Mouse (Mus musculus) MEL-GATA-1-ER (cell line): ENCODE data around the gene Gdpgp1.
A peak's percentile ranks its signal among the peaks of the same experiment; 100 is the strongest.

Experiments used
- DNase-seq: peaks from one replicate; pipeline ENCODE4 v3.0.0-alpha.2; 2012; ENCODE audit warnings: low read depth; ENCODE audit errors: extremely low read depth

The Gdpgp1 gene

DNA sequence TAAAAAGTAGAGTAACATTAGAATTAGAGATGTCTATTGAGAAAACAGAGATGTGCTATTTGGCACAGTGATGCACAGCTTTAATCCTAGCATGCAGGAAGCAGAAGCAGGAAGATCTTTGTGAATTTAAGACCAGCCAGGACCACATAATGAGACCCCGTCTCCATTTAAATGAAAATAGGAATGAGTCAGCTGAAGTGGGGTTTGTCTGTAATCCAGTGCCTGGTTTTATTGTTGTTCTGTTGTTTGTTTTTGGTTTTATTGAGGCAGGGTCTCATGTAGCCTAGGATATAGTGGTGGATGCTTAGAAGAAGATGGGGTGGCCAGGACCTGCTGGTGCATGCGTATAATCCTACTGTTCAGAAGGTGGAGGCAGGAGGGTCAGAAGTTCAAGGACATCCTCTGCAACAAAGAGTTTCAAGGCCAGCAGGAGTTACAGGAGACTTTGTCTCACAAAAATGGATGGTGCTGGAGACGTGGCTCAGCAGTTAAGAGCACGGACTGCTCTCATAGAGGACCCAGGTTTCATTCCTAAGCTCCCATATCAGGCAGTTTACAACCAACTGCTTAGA is 11.4 kb upstream of the Gdpgp1 start:
- DNase-seq: no peak

DNA sequence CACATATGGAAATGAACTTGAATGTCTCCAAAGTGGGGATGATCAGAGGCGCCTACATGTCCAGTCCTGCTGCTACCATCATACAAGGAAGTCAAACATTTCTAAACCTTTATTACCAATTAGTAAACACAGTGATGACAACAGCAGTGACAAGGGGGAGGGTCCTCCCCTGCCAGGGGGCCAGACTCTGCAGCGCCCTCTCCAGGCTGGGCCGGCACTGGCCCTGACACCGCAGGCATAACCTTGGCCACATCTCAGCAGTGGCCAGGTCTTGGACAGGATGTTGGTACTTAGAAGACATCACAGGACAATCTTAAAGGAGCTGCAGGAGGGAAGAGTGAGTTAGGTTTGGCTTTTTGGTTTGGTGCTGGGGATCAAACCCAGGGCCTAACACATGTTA is 5.6 kb upstream of the Gdpgp1 start:
- DNase-seq: no peak

DNA sequence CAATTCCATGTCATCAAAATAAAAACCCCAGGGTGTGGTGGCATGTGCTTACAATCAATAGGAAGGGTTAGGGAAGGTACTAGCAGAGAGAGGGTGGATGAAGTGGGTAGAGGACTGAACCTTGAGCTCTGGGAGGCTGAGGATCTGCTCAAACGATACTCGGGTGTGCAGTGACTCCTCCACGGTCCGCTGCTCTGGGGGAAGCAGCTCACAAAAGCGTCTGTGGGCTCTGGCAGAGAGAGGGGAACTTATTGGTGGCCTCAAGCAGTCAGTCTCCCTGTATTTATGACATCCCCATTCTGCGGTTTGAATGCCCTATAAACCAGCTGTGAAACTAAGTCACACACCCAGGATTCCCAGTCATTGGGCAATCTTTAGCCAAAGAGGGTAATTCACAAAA is 2.5 kb upstream of the Gdpgp1 start:
- DNase-seq: no peak

DNA sequence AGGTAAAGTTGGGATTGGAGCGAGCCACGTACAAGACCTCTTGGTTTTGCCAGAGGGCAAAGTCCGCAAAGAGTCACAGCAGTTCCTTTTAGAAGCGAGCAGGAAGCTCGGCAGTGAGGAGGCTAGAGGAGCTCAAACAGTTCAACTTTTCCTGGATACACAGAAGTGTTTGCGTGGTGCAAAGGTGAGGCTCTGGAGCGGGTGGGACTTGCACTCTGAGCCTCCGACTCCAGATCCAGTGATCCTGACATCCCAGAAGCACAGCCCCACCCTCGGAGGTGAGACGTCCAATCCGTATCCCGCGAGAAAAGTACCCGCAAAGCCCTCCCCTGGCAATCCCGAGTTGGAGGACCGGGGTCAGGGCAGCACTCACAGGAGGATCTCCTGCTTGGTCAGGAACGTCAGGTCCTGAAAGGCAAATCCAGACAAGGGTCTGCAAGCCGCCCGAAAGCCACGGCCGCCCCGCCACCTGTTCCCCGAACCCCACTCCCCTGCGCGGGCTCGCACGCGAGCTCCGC is 635 bp upstream of the Gdpgp1 start:
- DNase-seq: no peak

DNA sequence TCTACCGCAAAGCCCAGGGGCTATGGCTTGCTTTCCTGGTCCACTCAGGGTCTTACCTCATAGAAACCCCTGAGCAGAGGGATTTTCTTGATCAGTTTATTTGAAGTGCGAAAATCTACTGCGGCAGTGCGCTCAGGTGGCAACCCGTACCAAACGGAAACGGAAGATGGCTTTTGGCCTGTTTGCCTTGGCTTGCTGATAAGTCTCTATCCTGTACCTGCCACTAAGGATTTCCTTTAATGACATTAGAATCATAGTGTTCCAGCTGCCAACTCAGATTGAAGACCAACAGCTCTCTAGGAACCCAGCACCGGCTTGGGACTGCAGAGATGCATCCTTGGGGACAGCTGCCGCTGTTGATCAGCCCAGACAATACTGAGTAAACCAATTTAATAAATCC is 1.1 kb downstream of the Gdpgp1 start:
- DNase-seq: no peak

DNA sequence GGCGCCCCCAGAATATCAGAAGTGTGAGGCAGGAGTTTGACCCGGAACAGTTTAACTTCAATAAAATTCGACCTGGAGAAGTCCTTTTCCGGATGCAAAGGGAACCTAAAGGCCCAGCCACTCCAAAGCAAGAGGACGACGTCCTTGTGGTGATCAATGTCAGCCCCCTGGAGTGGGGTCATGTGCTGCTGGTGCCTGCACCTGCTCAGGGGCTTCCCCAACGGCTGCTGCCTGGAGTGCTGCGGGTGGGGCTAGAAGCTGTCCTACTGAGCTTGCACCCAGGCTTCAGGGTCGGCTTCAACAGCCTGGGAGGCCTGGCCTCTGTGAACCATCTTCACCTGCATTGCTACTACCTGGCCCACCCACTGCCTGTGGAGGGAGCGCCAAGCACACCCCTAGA is 5.9 kb downstream of the Gdpgp1 start:
- DNase-seq: no peak

DNA sequence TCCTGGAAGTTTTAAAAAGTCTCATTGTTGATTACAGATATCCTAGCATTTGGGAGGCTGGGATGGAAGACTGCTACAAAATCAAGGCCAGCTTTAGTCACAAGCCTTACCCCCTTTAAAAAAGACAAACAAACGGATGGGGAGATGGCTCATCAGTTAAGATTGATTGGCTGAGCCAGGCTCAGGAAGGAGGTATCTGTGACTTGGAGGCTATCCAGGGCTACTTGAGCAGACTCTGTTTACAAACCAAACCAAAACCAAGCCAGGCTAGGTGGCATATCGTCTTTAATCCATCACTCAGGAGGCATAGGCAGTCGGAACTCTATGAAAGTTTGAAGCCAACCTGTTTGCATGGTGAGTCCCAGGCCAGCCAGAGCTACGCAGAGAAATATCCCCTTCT is 9.0 kb downstream of the Gdpgp1 start:
- DNase-seq: no peak

DNA sequence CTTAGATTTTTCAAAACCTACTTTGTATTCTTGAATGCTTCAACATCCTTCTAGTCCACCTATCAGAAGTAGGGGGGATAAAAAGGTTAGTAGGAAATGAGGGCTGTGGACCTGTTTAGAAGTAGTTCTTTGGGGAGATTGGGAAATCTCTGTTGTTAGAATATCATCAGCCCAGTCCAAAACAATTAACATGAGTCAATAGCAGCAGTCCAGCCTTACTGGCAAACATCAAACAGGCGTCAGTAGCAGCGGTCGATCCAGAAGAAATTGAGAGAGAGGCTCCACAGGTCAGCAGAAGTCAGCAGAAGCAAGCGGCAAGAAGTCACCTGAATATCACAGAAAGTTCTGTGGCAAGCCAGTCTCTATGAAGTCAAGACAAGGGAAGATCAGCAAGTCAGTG is 12.2 kb downstream of the Gdpgp1 start:
- DNase-seq: no peak

DNA sequence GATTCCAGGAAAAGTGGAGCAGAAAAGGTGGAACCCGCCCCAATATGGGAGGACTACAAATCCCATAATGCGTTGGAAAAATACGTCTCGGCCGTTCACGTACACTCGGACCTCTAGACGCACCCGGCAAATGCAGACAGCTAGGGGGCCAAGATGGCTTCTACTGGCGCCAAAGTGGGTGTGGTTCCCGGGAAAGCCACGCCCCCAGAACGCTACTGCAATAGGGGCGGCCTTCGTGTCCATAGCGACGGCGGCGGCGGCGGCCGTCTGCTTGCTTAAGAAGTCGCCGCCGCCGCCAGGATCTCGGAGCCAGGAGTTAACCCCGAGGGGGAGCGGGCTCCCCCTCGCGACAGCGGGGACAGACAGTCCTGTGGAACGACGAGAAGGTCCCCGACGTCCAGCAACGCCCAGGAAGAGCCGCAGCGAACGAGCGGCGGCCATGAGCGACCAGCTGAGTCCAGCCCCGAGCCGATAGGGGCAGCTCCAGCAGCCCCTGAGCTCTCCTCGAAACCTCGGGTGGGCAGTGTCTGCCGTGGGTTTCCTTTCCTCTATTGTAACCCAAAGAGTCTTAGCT is 13.6 kb downstream of the Gdpgp1 start, which contains the start of gene Ttll13:
Gene Ttll13 (plus strand): TSS at position 229 of the 574 bp plus-strand sequence.
- peak; percentile 92 for DNase-seq

DNA sequence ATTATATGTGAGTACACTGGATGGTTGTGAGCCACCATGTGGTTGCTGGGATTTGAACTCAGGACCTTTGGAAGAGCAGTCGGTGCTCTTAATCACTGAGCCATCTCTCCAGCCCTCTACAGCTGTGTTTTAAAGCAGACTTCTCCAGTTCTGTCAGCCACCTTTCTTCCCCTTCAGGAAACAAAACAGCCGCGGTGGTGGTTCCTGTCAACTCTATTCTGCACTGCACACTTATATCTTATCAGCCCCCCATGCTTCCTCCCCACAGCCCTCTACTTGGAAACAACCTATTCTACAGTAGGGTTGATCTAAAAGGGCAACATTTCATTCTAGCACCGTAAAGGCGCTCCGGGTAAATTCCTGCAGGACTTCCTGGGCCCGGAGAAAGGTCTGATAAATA is 14.2 kb downstream of the Gdpgp1 start:
- DNase-seq: peak; percentile 68

DNA sequence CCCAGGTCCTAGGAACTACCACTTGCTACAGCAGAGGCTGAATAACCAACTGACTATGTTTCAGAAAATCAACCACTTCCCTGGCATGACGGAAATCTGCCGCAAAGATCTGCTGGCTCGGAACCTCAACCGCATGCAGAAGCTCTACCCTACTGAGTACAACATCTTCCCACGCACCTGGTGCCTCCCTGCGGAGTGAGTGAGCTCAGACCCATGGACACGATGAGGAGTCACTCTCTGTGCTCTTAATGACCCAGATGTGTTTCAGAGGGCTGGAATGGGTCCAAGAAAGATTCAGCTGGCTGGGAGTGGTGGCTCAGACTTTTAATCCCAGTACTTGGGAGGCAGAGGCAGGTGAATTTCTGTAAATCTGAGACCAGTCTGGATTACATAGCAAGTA is 19.8 kb downstream of the Gdpgp1 start:
- no peak for DNase-seq

DNA sequence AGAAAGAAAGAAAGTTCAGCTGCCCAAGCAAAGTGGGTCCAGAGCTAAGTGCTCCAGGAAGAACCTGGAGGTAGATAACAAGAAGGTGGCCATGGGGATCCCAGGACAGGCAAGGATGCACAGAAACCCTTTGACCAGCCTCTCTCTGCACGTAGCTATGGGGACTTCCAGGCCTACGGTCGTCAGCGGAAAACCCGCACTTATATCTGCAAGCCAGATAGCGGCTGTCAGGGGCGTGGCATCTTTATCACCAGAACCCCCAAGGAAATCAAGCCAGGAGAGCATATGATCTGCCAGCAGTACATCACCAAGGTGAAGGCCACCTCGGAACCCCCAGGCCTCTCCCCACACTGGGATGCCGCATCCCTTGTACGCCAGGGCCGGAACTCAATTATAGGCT is 20.2 kb downstream of the Gdpgp1 start:
- DNase-seq: no peak

DNA sequence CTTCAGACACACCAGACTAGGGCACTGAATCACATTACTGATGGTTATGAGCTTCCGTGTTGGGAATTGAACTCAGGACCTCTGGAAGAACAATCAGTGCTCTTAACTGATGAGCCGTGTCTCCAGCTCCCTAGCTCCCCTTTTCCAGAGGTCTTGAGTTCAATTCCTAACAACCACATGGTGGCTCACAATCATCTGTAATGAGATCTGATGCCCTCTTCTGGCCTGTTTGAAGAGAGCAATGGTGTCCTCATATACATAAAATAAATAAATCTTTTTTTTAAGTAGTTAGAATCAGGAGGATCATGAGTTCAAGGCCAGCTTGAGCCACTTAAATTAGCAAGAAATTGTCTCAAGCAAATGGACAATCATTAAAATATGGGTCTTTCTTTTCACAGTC is 23.3 kb downstream of the Gdpgp1 start:
- DNase-seq: no peak

DNA sequence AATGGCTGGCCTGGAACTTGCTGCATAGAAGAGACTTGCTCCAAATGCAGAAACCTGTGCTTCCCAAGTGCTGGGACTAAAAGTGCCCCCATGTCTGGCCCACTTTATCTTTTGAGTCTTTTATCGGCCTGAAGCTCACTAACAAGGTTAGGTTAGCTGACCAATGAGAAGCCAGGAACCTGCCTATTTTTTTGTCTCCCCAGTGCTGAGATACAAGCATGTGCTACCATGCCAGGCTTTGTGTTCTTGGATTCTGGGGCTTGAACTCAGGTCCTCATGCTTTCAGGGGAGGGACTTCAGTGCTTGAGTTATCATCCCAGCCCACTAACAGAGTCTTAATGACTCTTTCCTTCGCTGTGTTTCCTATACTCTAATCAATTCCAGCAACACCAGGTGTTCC is 25.0 kb downstream of the Gdpgp1 start:
- DNase-seq: no peak

DNA sequence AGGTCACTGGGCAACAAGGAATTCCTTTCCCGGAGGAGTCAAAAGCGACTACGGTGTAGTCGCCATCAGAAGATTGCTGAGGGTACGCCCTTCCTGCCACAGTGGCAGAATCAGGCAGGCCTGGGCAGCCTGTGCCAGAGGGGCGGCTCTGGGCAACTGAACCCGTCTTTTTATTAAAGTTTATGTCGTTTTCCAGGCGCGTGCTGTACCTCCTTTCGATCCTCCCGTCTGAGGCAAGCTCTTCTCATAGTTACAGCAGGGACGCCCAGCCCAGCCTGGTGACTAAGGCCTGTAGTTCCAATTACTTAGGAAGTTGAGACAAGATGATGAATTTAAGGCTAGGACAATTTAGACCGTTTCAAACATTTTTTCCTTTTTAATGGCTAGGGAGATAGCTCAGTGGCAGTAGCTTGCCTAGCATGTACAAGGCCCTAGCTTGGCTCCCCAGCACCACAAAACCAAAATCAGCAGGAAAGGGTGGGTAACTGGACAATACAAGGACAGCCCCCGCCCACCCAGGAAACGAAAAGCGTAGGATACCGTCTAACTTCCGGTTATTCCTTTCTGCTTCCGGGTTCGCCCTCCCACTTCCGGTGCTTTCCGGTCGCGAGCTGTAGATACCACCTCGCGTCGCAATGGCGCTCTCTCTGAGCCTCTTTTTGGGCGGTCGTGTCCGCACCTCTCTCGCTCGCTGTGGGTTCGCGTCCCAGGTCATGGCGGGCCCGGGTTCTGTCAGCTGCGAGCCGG is 28.1 kb downstream of the Gdpgp1 start, which contains the start of gene Ngrn:
Gene Ngrn (plus strand): TSS at position 591 of the 747 bp plus-strand sequence.
- DNase-seq: peak; percentile 73

DNA sequence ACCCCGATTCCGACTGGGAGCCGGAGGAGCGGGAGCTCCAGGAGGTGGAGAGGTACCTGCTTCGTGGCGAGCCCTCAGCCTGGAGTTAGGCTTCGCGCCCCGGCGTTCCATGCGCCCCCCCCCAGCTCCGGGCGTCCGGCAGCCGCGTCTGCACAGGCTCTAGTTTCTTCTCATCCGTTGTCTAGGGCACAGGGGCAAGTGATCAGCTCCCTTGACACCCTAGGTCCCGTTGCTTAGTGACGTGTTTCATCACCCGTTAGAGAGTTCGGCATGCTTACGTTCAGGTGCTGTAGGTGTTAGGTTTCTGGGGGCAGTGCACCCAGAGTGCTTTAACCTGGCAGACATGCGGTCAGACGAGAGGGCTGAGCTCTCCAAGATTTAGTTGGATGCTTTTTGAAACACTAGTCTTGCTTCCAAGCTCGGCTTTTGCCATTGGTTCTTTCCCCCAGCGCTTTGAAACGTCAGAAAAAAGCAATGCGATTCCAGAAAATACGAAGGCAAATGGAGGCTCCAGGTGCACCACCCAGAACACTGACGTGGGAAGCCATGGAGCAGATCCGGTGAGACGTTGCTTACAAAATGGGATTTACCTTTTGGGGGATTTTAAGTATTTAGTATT is 28.8 kb downstream of the Gdpgp1 start:
- DNase-seq: no peak

DNA sequence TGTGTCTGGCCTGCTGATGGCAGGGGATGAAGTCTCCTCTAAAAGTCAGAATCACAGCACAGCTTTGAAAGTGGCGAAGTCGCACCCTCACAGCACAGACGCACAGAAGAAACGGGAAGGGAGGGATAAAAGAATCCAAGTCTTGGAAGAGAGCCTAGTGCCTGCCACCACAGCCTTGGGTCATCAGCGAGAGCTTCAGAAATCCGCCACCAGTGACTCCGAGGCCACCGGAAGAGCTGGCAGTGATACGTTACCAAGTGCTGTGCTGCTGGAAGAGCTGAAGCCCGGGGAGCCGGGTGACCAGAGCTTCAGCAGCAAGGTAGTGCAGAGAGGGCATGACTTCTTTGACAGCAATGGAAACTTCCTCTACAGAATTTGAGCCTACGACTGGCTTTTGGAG is 31.9 kb downstream of the Gdpgp1 start:
- DNase-seq: no peak

DNA sequence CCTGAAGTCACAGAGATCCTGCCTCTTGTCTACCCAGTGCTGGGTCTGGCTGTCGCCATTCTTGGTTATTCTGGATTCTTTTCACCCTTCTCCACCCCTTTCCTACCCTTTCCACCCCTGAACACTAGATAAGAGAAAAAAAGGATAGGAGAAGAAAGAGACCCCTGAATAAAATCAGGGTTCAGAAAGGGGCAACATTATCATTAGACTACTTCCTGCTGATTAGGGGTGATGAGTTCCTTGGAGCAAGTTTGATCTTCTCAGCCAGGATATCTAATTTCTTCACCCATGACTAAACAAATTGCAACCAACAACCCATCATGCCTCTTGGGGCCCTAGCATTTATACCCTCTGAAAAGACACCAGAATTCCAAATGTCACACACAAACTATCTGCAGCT is 35.1 kb downstream of the Gdpgp1 start:
- DNase-seq: no peak

DNA sequence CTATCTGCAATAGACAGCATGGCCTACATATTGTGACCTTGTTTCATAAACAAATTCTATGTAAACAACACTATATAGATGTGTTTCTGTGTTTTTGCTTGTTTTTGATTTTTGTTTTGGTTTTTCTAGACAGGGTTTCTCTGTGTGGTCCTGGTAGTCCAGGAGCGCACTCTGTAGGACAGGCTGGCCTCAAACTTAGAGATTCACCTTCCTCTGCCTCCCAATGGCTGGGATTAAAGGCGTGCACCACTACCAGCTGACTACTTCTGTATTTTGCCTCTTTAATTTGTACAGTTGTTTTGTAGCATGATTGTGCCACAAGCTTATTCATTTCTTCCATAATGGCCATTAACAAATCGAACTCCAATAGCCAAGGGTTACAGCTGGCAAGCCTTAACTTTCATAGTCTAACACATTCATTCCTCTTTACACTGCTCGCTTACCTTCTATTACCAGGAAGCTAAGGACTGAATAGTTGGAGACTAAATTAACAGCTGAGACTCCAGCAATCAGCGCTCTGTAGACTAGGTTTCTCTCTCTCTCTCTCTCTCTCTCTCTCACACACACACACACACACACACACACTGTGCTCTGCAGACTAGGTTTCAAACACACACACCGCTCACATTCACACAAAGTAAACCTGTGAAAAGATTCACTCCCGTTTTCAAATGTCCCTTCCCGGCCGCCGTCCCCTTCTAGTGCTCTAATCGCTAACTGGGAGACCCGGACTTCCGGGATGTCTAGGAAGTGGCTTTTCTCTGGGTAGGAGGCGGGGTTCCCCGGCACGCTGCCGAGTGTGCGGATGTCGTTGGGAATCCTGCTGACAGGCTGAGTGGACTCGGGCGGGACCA is 36.5 kb downstream of the Gdpgp1 start, which contains the start of gene Vps33b:
Gene Vps33b (plus strand): TSS at position 753 of the 854 bp plus-strand sequence.
- DNase-seq: peak; percentile 89

DNA sequence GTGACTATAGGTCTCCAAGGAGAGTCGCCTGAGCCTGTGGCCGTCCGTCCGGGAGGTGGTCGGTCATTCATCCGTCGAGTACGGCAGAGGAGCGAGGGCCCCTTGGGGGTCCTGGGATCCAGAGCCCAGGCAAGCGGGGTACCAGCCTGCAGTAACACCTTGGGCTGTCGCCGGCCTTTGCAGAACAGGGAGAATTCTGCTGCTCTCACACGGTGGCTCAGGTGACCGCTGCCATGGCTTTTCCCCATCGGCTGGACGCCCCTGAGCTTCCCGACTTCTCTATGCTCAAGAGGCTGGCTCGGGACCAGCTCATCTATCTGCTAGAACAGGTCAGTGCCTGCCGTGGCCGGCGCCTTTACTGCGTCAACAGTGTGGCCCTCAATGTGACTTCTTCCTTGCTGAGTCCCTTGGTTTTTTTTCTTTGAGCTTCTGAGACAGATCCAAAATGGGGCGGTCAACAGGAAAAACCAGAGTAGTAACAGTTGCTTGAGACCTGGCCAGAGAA is 37.1 kb downstream of the Gdpgp1 start:
- DNase-seq: no peak

DNA sequence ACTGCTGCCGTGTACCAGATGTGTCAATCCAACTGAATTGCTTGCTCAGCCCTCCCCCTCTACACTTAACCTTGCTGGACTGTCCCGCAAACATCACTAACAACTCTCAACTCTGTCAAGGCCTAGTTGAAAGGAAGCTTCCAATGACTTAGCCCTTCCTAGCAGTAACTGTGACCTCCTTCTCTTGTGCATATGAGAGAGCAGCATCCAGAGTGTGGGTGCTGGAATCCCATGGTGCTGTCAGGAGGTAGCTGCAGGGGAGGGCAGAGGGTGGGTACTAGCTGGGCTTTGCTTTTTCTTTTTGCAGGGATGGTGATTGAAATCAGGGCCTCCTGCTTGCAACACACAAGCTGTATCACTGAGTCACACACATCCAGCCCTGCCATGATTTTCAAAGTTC is 40.8 kb downstream of the Gdpgp1 start:
- DNase-seq: no peak
